Mouse (Mus musculus) adrenal gland, adult 2 months (tissue): ENCODE data around the gene Wee1. TPM values are rescaled to one million over a fixed set of nuclear protein-coding genes. Genes with fewer than 3 reads are reported as not detected.
A peak's percentile ranks its signal among the peaks of the same experiment; 100 is the strongest.
"Not testable (repeated sequence)": the region's sequence is repeated elsewhere in the genome, so short reads cannot be mapped to it uniquely, and the experiment has no call there.

Experiments
- DNase-seq: peaks from one replicate; pipeline ENCODE4 v3.0.0; 2021
- long read RNA-seq: library from polyadenylated mRNA; stranded (forward); transcript quantifications from one replicate; pipeline ENCODE4 v2.0.0, GENCODE M21; 2021
- polyA plus RNA-seq: library from polyadenylated mRNA; depleted of rRNA; stranded (reverse); fragments of >200 nt; gene quantifications from 2 replicates; pipeline ENCODE4 v1.2.3, GENCODE M21; 2012; rRNA removed
- total RNA-seq, 2 experiments: library from RNA; stranded (reverse); gene quantifications; 2 replicates each; pipeline ENCODE4 v1.2.3; 2021

The Wee1 gene
- total RNA-seq (1 to 10 TPM; 5.4 to 8.6 TPM), polyA plus RNA-seq (5.9 and 8.2 TPM in 2 replicates)
- long read RNA-seq, partial matches to known transcripts: 1 of 4 reads
- long read RNA-seq, other reads (novel, unspliced or antisense): 1 of 4 reads

DNA sequence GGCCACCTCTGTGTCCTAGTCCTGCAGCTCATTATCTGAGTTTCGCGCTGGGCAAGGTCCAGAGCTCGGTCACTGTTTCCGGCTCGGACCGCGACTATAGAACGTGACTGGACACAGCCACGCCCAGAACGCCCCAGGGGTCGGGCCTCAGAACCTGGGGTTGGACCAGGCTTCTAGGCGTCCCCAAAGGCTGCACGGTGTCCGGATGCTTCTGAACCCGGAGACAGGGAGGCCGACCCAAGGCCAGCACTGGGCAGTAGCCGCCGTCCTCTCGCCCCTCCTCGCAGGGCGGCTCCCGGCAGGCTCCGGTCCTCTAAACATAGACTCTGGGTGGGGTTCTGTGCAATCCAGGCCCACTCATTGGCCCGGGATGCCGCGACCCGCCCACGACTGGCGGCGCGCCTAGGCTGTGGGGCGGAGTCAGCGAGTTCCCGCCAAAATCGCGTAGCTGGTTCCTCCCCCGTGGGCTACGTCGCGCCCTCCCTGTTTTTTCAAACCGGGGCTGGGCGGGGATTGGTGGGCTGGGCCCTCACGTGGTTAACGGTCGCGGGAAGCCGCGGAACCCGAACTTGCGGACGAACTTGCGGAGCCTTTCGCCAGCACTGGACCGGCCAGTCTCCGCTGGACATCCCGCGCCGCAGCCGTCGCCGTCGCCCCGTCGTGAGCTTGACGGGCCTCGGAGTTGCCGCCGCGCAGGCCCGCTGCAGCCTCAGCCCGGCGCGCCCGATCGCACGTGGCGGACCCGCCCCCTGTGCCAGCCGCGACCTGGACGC is at the start of gene Wee1:
Gene Wee1 (plus strand): TSS at position 531 of the 773 bp plus-strand sequence.
- DNase-seq: peak; percentile 100

DNA sequence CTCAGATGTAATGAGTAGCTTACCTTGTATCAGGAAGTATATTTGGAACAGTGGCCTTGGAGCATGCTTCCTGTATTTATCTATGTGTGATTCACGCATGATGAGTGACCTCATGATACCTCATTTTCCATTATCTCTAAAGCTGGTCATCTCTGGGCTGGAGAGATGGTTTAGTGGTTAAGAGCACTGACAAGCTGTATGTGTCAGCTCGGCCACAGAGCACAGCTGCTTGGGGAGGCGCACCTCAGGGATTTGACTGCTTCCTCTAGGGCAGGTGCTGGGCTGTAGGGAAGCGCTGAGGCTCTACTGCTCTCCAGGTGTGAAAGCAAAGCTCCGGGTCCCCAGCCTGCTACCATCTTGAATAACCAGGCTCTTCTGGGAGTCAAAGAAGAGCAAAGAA is 43.7 kb upstream of the Wee1 start:
- peak; percentile 36 for DNase-seq

DNA sequence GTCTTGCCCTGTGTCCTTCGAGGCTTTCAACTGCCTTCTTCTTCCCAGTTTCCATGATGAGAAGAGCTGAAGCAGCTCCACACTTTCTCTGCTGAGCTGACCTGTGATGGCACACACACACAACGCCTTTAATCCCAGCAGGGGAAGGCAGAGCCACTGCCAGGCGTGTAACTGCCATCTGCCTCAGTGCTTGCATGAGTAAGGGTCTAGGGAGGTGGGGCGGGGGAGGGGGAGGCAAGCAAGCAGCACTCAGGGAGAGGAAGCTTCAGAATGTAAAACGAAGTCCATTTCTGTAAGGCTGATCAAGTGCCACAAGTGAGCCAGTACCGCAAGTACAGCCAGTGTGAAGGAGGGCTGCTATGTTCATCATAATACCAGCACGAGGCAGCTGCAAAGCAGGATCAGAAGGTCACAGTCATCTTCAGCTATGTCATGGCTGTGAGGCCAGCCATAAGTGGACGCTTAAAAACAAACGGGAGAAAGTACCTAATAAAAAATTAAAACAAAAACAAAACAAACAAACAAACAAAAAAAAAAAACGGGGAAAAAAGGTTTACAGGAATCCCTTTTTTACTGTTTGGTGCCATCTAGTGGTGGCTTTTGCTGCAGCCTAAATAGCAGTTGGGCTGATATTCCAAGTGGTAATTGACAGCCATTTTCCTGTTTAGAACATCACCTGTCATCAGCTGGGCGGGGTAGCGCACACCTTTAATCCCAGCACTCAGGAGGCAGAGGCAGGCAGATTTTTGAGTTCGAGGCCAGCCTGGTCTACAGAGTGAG is 38.3 kb upstream of the Wee1 start:
- peak; percentile 30 for DNase-seq

DNA sequence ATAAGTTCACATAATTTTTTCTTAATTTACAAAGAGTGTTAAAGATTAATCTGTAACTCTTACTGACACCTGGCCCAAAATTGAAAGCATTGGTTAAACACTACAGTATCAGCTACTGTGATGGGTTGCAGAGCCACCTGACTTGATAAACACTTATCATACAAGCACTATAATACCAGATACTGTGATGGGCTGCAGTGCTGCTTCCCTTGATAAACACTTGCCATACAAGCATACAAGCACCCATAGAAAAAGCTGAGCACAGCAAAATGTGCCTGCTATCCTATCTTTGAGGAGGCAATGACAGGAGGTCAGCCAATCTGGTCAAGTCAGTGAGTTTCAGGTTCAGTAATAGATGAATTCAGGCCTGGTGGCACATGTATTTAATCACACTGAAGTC is 36.6 kb upstream of the Wee1 start:
- DNase-seq: no peak

DNA sequence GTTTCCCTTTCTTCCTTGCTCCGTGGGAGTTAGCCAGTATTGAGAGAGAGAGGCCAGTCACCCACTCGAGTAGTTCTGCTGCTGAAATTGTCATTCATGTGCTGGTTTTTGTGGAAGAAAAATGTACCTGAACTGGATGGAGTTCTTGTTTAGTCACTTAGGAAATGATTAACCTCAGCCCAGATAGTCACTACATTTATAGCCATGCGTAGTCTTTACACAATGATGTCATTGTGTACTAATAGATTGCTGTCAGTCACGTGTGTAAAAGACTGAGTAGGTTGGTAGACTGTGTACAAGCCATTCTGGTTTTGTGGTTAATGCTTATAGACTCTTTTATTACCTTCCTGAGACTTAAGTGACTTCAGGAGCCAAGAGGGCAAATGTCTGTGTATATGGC is 33.9 kb upstream of the Wee1 start:
- DNase-seq: no peak

DNA sequence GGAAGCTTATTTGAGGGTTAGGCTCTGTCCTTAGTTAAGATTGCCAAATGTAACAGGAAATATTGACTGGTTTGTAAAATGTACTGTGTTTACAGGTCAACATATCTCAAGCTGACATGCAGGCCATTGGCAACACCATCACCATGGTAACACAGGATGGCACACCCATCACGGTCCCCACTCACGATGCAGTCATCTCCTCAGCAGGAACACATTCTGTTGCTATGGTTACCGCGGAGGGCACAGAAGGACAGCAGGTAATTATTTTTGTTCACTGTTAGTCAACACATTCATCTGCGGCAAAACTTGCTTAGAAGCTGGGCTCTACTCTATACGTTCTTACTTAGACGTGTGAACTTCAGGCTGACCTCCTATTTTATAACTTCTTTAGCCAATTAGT is 30.2 kb upstream of the Wee1 start:
- DNase-seq: no peak

DNA sequence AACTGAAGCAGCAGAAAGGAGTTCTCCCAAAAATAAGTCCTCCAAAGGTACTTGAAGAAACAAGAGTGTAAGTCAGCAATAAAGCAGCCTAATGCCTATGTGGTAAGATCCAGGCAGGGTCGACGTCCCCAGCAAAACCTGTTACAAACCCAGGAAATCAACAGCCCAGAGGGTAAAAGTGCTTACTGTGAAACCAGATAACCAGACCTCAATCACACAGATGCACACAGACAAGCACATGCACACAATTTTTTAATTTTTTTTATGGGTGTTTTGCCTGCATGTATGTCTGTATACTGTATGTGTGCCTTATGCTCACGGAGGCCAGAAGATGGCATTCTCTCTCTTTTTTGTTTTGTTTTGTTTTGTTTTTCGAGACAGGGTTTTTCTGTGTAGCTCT is 25.5 kb upstream of the Wee1 start:
- no peak for DNase-seq

DNA sequence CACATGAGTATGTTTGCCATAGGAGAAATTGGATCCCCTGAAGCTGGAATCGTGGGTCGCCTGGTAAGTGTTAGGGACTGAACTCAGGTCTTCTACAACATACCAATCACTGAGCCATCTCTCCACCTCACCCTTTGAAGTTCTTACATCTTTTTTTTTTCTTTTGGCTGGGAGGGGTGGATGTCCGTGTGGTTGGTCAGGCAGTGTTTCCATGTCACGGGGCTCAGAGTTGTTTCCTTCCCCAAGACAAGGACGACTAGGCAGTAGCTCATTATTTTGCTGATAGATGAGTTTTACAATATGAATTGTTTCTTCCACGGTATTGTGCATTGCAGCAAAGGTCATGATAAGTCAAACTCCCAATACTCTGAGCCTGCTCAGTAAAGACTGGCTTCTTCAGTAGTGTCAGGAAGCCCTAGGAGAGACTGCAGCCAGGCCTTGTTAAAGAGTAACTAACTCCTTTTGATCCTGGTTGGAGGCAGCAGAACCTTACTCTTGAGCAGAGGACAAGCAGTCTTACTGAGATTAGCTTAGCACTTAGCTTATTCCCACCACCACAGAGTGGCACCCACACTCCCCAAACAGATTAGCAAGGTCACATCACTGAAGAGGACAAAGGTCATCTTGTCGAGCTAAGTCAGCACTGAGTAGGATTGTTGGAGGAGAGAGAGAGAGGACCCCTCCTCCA is 24.6 kb upstream of the Wee1 start:
- peak; percentile 12 for DNase-seq

DNA sequence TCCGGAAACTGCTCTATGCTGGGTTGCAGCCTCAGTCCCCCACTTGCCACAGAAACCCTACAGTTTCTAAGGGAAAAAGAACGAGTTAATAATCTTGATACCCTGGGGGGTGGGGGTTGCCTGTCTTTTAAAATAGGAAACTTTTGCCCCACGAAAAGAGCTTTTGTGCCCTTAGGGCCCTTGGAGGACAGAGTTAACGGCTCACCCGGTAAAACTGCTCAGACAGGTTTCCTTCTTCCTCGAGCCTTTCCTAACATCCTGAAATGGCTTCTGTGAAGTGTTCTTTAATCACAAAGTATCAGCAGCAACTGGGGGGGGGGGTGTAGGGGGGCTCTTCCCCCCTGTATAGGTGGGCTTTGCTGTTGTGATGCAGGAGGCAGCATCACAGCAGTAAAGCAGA is 21.0 kb upstream of the Wee1 start:
- no peak for DNase-seq

DNA sequence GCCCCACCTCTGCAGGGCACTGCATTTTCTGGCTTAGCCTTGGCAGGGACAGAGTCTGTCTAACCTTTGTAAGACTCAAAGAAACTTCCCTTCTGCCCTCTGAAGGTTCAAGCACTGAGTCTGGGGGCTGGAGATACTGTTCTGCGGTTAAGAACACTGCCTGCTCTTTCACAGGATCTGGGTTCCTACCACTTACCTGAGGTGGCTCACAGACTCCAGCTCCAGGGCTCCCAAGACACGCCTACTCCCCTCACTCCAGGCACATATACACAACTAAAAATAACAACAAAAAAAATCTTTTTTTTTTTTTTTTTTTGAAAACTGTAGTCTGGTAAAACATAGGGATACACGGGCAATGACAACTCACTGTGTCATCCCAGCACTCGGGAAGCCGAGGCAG is 20.6 kb upstream of the Wee1 start:
- no peak for DNase-seq

DNA sequence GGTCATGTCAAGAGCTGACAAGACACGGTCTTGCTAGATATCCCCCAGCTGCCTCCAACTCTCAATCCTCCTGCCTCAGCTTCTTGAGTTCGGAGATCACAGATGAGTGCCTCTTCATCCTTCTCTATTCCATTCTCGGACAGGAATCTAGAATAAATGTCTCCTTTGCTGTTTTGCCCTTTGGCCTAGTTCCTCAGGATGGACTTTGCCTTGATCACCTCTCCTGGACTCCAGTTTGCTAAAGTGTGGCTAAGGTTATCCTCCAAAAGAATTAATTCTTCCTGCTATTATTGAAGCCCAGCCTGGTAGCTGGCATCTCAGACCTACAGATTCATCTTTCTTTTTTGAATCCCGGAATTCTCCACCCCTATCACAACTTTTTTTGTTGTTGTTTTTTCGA is 16.8 kb upstream of the Wee1 start:
- no peak for DNase-seq

DNA sequence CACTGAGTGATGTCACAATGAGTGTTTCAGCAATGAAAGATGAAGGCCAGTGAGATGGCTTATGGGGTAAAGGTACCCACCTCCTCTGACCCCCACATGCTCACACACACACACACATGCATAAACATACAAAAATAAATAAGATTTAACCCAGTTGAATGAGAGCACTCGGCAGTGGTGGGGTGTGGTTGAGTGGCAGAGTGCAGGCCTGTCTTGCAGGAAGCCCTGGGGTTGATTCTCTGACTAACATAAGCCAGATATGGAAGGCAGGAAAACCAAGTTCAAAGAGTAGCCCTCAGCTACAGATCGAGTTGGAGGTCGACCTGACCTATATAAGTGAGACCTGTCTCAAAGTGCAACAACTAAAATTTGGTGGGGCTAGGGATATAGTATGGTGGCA is 15.2 kb upstream of the Wee1 start:
- DNase-seq: no peak

DNA sequence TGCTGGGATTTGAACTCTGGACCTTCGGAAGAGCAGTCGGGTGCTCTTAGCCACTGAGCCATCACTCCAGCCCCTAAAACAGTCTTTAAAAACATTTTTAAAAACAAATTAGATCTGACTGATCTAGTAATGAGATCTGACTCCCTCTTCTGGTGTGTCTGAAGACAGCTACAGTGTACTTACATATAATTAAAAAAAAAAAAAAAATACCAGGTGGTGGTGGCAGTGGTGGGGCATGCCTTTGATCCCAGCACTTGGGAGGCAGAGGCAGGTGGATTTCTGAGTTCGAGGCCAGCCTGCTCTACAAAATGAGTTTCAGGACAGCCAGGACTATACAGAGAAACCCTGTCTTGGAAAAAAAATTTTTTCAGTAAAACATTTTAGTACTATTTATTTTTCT is 13.3 kb upstream of the Wee1 start:
- not testable (repeated sequence) for DNase-seq

DNA sequence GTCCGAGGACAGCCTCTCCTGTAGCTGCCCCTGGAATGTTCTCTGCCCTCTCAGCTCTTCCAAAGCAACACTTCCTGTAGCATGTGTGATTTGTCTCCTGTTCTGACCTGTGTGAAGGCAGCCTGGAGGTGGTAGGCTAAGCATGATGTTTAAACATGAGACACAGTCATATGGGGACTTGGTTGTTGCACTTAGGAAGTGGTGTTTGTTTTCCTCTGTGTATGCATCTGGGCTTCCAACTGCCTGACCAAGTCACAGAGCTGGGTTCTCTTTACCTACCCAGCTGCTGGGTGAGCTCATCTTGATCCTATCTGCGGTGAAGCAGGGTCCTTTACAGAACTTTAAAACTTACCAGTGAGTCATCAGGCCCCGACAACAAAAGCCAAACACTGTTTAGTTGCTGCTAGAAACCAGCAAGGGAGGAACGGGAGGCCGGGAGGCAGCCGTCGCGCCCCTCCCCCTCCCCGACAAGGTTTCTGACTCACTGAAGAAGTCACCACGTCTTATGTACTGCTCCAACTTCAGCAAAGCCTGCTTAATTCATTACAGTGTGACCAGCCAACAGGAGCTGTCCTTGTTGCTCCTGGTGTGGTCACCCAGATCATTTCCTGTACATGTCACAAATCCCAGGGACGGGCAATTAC is 12.8 kb upstream of the Wee1 start:
- DNase-seq: peak; percentile 91

DNA sequence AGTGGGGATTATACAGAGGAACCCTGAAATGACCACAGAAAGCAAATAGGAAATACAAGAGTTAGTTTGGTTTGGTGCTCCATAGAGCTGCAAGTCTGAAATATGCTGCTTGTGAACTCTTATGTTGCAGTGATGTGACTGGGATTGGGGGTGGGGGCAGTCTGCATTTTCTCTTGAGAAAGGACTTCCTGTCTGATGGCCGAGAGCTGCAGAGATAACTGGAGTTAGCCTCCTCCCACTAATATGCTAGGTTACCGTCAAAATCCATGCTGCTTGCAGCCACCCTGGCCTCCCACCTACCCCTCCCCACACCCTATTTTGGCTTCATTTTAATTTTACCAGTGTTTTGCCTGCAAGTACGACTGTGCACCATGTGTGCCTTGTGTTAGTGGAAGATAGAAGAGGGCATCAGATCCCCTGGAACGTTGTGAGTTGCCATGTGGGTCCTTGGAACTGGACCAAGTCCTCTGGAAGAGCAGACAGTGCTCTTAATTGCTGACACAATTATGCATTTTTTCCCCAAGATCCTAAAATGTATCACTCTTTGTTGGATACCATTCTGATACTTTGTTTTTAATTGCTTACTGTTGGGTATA is 11.7 kb upstream of the Wee1 start:
- no peak for DNase-seq

DNA sequence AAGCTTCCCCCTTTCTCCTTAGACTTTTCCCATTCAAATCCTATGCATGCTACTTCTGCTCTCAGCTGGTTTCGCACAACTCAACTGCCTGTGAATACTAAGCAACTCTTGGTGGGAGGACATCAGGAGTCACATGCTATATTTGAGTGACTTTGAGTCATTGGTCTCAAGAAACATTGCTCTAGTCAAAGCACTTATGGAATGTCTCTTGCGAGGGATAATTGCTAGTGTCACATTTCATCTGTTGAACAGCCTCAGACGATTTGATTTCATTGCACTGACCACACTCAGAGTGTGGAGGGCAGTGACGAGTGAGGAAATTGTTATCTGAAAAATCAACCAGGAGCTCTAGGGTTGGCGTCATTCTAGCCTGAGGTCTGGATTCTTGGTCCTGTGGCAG is 7.1 kb upstream of the Wee1 start:
- no peak for DNase-seq

DNA sequence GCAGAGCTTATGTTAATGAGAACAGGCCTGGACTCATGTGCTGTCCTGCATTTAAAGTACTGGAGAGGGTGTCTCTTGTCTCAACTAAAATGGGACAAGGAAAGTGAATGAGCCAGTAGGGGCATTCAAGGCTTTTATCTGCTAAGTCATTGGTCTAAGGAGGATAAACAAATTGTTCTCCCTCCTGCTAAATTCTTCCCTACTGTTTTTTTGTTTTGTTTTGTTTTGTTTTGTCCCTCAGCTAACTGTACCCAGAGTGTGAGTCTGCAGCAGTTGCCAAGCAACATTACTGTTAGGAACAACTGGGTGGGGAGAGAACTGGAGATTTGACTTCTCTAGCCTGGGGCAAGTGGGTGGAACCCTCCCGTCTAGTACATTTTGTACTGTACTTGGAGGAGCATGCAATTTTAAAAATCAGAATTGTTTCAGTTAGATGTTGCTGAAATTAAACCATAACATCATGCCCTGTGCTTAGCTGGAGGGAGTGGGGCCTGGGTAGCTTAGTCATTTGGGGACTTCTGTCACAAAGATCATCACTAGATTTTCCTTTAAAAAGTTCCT is 5.0 kb upstream of the Wee1 start:
- DNase-seq: no peak

DNA sequence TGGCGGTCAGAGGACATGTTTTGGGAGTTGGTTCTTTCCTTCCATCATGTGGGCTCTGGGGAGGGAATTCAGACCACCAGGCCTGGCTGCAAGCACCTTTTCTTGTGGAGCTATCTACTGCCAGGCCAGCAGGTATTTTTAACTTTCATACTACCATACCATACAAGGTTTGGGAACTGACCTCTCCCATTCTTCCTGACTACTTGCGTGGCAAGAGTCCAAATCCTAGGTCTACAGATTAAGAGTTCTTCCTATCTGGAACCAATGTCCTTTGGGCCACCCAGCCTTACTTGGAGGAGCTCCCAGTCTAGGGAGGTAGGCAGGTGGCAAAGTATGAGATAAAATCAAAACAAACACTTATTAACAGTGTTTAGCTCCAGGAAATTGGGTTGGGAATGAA is 3.4 kb upstream of the Wee1 start:
- no peak for DNase-seq

DNA sequence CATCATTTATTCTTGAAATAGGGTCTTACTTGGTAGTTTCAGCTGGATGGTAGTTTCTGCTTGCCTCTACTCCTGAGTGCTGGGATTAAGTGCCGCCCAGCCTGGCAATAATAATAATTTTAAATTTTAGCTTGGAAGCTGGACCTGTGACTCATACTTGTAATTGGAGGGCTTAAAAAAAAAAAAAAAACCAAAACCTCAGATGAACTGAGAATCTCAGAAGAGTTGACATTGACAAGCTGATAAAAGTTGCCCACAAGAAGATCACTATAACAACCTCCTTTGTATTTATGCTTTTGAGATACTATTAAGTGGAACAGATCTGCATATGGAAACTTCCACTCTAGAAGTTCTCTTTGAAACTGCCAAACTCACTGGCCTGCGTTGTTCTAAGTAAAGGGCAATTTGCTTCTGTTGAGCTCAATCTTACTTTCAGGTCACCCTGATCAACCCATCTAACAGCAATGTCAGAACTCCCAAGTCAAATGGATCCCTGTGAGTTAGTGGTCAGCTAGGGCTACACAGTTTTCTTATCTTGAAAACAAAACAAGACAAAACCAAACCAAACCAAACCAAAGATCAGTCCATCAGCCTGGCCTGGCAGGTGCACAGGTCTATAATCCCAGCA is 1.6 kb upstream of the Wee1 start:
- DNase-seq: no peak

DNA sequence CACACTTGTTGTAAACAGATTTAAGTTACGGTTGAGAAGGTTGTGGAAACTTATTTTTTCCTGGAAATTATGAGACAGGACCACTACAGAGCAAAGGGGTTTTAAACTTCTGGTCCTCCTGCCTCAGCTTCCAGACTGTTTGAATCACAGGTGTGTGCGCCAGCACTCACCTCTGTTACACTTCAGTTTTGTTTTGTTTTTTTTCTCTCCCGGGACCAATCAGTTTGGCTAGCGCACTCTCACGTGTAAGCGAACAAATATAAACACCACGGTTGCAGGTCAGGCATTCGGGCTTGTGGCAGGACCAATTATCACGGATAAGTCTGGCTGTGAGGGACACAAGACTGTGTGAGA is 707 bp upstream of the Wee1 start:
- DNase-seq: no peak

DNA sequence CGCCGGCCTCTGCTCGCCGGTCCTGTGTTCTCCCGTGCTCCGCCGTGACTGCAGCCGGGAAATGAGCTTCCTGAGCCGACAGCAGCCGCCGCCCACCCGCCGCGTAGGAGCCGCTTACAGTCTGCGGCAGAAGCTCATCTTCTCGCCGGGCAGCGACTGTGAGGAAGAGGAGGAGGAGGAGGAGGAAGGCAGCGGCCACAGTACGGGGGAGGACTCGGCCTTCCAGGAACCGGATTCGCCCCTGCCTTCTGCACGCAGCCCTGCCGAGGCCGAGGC is 381 bp downstream of the Wee1 start:
- DNase-seq: no peak
